Mouse (Mus musculus): ENCODE data around the gene Glt1d1.
A peak's percentile ranks its signal among the peaks of the same experiment; 100 is the strongest.

DNA sequence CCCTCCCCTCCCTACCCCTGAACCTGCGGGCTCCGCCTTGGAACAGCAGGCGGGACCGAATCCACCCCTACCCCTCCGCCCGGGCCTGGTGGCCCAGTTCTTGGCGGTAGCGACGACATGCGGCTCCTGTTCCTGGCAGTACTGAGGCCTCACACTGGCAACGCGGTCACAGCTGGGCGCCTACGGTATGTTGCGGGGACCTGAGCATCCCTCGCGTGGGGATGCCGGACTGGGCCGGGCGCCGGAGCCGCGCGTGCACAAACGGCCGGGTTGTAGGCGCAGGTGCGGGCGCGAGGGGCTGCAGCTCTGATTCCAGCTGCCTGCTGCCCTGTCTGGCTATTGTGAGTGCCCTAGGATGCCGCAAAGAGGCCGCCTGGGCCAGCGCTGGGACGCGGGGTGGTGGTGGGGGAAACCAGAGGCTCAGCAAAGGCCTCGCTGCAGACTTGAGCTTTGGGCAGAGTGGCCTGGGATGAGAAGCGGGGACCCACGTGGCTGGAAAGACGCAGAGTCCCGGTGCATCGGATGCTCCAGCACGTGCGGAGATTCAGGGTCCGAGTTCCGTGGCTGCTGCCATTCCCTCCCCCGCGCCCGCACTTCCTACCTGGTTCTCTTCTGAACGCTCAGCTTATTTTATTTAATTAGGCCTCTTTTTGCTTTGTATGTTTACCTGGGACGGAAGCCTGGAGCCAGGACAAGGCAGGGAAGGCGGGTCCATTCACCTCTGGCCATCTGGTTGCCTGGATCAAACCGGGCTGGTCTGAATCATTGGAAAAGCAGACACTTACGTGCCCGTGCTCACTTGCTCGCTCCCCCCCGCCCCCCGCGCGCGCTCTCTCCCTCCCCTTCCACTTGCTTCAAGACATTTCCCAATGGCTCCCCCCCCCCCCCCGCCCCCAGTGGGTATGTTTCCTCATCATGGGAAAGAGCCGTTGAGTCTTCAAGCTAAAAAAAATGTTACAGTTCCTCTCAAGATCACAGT lies at the start of gene Glt1d1, which contains the start of gene Slc15a4:
- no peak for TF ChIP-seq CTCF (IDR thresholded peaks at IDR 0.05; ENCODE audit: low read depth, low read length)
- TF ChIP-seq POLR2A (IDR thresholded peaks at IDR 0.05; ENCODE audit: extremely low read depth, insufficient read depth, low read length): peak; percentile 79

Data from liver, adult 2 months (tissue).